Mouse (Mus musculus) spleen, adult 2 months (tissue): Measurements from ENCODE around the gene Cenpo.

Experiments used
- CTCF ChIP-seq: fragments of 200-500 bp; IDR thresholded peaks from 2 replicates; pipeline ENCODE4 v1.5.1; 2011; ENCODE audit warnings: mild to moderate bottlenecking, inconsistent platforms; ENCODE audit not compliant: insufficient read depth, insufficient read length, insufficient replicate concordance; ENCODE audit errors: extremely low read depth
- POLR2A ChIP-seq: fragments of 200-500 bp; IDR thresholded peaks from 2 replicates; pipeline ENCODE4 v1.6.1; 2011; ENCODE audit warnings: low read depth, low read length, inconsistent platforms

DNA sequence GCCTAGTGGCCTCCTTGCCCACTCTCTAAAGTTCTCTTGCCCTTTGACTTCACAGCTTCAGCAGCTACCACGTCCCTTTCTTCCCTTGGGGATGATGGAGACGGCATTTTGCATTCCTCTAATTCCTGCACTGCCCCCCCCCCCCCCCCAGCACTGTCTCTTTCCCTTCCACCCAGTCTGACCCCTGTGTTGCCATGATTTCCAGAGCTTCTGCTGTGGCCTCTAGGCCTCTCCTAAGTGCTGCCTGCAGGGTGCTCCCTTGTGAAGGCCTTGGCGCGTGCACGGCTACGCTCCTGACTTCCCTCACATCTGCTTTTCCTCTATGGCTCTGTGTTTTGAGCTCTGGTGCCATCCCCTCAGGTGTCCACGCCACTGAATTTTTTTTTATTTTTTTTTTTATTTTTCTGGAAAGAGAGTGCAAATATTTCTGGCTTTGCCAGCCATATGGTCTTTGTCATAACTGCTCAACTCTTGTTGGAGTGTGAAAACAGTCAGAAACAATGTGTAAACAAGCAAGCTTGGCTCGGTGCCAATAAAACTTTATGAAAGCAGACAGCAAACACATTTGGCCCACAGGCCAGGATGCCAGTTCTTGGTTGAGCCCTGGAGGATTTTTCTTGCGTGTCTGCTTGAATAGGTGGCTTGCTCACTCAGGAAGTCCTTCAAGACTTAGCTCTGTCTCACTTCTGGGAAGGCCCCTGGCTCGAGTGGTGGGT, 40.9 kb downstream of the Cenpo start:
- TF ChIP-seq CTCF, result no peak
- no peak for TF ChIP-seq POLR2A
